Mouse (Mus musculus) ES-E14 (cell line): ENCODE results near the gene Rbfox1.

ENCODE experiments used
- CHD2 ChIP-seq: IDR thresholded peaks from 2 replicates; pipeline ENCODE4 v1.6.1; 2014; ENCODE audit warnings: mild to moderate bottlenecking, low read depth, low read length, inconsistent platforms
- HCFC1 ChIP-seq: IDR thresholded peaks from 2 replicates; pipeline ENCODE4 v1.6.1; 2012; ENCODE audit warnings: low read length, inconsistent platforms, borderline replicate concordance; ENCODE audit not compliant: insufficient read depth
- ZC3H11A ChIP-seq: IDR thresholded peaks from 2 replicates; pipeline ENCODE4 v1.6.1; 2012; ENCODE audit warnings: low read depth, mild to moderate bottlenecking, inconsistent platforms, low read length, borderline replicate concordance
- ZNF384 ChIP-seq: IDR thresholded peaks from 2 replicates; pipeline ENCODE4 v1.6.1; 2012; ENCODE audit warnings: low read depth, low read length, inconsistent platforms

DNA sequence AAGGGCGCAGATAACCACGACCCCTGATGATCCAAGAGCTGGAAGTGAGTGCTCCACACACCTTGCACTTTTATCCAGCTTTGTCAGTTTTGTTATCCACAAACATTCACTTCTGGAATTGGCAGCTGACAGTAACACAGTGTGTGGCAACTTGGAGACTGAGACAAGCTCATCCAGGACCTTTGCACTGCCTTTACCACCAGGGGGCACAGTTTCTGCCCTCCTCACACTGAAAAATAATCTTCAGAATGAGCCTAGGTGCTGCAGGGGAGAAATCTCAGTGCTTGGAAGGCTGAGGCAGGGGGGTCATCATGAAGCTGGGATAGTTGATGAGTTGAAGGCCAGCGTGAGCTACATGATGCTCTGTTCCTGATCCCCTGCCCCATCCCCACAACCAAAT, 570.2 kb downstream of the Rbfox1 start:
- TF ChIP-seq HCFC1: no peak
- TF ChIP-seq ZNF384: no peak
- TF ChIP-seq CHD2: no peak
- 0 out of 2 replicates have a peak, but pooled peaks have one; percentile 10 for TF ChIP-seq ZC3H11A
